Mouse (Mus musculus) embryonic facial prominence, embryonic 12.5 days (tissue): ENCODE data around the gene Gm28043. TPM values are rescaled to one million over a fixed set of nuclear protein-coding genes. Genes with fewer than 3 reads are reported as not detected.

ENCODE experiments used
- ATAC-seq: fragments of 200-750 bp; cut with Nextera tagmentation; 2 replicates; pipeline ENCODE4 v1.8.0; 2017; ENCODE audit not compliant: insufficient number of reproducible peaks, insufficient read depth, low FRiP score, low TSS enrichment
- H3K27ac ChIP-seq: fragments of 300-500 bp; sonication (generic); 2 replicates; pipeline ENCODE4 v1.5.1; 2016; ENCODE audit warnings: mild to moderate bottlenecking
- H3K27me3 ChIP-seq: fragments of 300-500 bp; sonication (generic); 2 replicates; pipeline ENCODE4 v1.6.1; 2016; ENCODE audit warnings: mild to moderate bottlenecking, moderate library complexity
- H3K36me3 ChIP-seq: fragments of 300-500 bp; sonication (generic); 2 replicates; pipeline ENCODE4 v1.6.1; 2016; ENCODE audit warnings: mild to moderate bottlenecking
- H3K4me1 ChIP-seq: fragments of 300-500 bp; sonication (generic); 2 replicates; pipeline ENCODE4 v1.6.1; 2016
- H3K4me2 ChIP-seq: fragments of 300-500 bp; sonication (generic); replicated peaks from 2 replicates; pipeline ENCODE4 v1.6.1; 2016; ENCODE audit warnings: mild to moderate bottlenecking, moderate library complexity
- H3K4me3 ChIP-seq: fragments of 300-500 bp; sonication (generic); 2 replicates; pipeline ENCODE4 v1.5.1; 2016; ENCODE audit warnings: mild to moderate bottlenecking
- H3K9ac ChIP-seq: fragments of 300-500 bp; sonication (generic); 2 replicates; pipeline ENCODE4 v1.6.1; 2016; ENCODE audit warnings: mild to moderate bottlenecking, moderate library complexity
- H3K9me3 ChIP-seq: fragments of 300-500 bp; sonication (generic); 2 replicates; pipeline ENCODE4 v1.6.1; 2016; ENCODE audit warnings: mild to moderate bottlenecking, moderate library complexity
- WGBS: fragments of 180-500 bp; shearing (Covaris S2); methylation state at CpG from one replicate; pipeline ENCODE4 v1.1.7; 2016; 5-methylcytosine and 5-hydroxymethylcytosine counted together
- polyA plus RNA-seq: library from polyadenylated mRNA; unstranded; fragments of >200 nt; fragmentation: Nextera tagmentation; extraction: Ambion mirVana; gene quantifications from 2 replicates; pipeline ENCODE4 v1.2.1, GENCODE M21; 2016

The Gm28043 gene
- polyA plus RNA-seq, 1 experiment from 2014 or later = 4.0 TPM

GRCm38 (mm10) chr17:29683127-29683526 lies 68.5 kb downstream of the Gm28043 start:
- no peak for ATAC-seq
- Histone ChIP-seq H3K36me3 (peaks cover 96% of the 10 kb centered on the region), H3K4me2 (no peak overlapping the region), H3K27ac (no peak overlapping the region), H3K4me3 (no peak overlapping the region), H3K4me1 (no peaks in the 10 kb centered on the region), H3K9me3 (no peaks in the 10 kb centered on the region), H3K9ac (no peak overlapping the region), H3K27me3 (no peaks in the 10 kb centered on the region)
- 80% methylated on average over 2 of the region's 2 CpGs for WGBS

DNA sequence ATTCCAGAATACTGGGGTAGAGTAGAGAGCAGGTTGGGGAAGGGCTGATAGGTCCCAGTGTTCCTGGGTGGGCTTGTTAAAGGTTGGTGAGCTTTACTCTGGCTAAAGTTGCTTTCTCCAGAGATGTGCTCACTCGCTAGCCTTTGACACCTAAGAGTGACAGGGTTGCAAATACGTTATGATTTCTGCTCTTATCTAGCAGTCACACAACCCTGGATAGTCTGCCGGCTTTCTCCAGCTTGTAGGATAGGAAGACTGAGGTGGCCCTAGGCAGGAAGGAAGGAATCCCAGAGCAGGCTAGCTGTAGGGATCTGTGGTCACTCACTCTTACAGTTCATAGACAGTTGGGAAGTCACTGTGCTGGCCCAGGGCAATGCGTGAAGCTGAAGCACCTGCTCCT lies 69.6 kb downstream of the Gm28043 start:
- WGBS = 89% methylated on average over 4 of the region's 4 CpGs
- peaks cover 92% of the 10 kb centered on the region for H3K36me3 ChIP-seq

GRCm38 (mm10) chr17:29686771-29687170 lies 72.1 kb downstream of the Gm28043 start:
- no peaks in the 10 kb centered on the region for H3K27me3 ChIP-seq
- H3K36me3 ChIP-seq = peaks cover 92% of the 10 kb centered on the region
- no peak overlapping the region for H3K4me3 ChIP-seq
- H3K27ac ChIP-seq = no peak overlapping the region
- no peaks in the 10 kb centered on the region for H3K9me3 ChIP-seq
- no peaks in the 10 kb centered on the region for H3K4me1 ChIP-seq
- H3K4me2 ChIP-seq = no peak overlapping the region
- no peak for ATAC-seq
- H3K9ac ChIP-seq = no peak overlapping the region
- WGBS = 90% methylated on average over 5 of the region's 5 CpGs

More for the DNA sequence above, 69.6 kb downstream of the Gm28043 start:
- Histone ChIP-seq H3K9ac (no peak overlapping the region), H3K27me3 (no peaks in the 10 kb centered on the region), H3K4me3 (no peak overlapping the region), H3K4me1 (no peaks in the 10 kb centered on the region), H3K9me3 (no peaks in the 10 kb centered on the region), H3K4me2 (no peak overlapping the region), H3K27ac (no peak overlapping the region)
- no peak for ATAC-seq

GRCm38 (mm10) chr17:29687373-29687772 lies 72.7 kb downstream of the Gm28043 start:
- WGBS = 90% methylated on average over 6 of the region's 6 CpGs
- no peak for ATAC-seq
- H3K4me3 ChIP-seq = no peak overlapping the region
- no peaks in the 10 kb centered on the region for H3K4me1 ChIP-seq
- H3K27ac ChIP-seq = no peak overlapping the region
- no peak overlapping the region for H3K9ac ChIP-seq
- peaks cover 88% of the 10 kb centered on the region for H3K36me3 ChIP-seq
- H3K27me3 ChIP-seq = no peaks in the 10 kb centered on the region
- no peaks in the 10 kb centered on the region for H3K9me3 ChIP-seq
- H3K4me2 ChIP-seq = no peak overlapping the region

DNA sequence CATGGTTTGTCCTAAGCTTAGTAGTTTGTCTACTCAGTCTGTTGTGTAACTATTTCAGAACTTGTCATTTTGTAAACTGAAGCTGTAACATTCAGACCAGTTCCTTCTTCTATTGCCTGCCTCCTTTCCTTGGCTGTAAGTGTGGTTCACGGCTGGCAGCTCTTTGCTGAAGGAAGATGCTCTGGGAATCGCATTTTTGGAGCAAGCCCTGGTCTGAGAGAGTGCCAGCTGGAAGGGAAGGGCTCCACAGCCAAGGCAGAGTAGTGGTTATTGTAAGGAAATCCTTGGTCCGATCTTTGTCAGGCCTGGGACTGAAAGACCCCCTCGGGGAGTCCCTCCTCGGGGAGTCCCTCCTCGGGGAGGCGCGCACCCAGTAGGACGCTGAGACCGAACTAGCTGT lies 73.9 kb downstream of the Gm28043 start:
- ATAC-seq = no peak
- H3K9me3 ChIP-seq = no peaks in the 10 kb centered on the region
- no peak overlapping the region for H3K27ac ChIP-seq
- H3K4me1 ChIP-seq = no peaks in the 10 kb centered on the region
- H3K27me3 ChIP-seq = no peaks in the 10 kb centered on the region
- H3K36me3 ChIP-seq = peaks cover 83% of the 10 kb centered on the region
- 96% methylated on average over 10 of the region's 10 CpGs for WGBS
- no peak overlapping the region for H3K9ac ChIP-seq
- H3K4me3 ChIP-seq = no peak overlapping the region
- no peak overlapping the region for H3K4me2 ChIP-seq

- 83% methylated on average over 6 of the region's 6 CpGs for WGBS
- no peak overlapping the region for H3K27ac ChIP-seq
- H3K9me3 ChIP-seq = no peaks in the 10 kb centered on the region
- H3K27me3 ChIP-seq = no peaks in the 10 kb centered on the region
- no peak overlapping the region for H3K9ac ChIP-seq
- H3K36me3 ChIP-seq = peaks cover 84% of the 10 kb centered on the region
- H3K4me1 ChIP-seq = no peaks in the 10 kb centered on the region
- H3K4me2 ChIP-seq = no peak overlapping the region
- H3K4me3 ChIP-seq = no peak overlapping the region
- ATAC-seq = no peak
Observed at GRCm38 (mm10) chr17:29690257-29690656, 75.6 kb downstream of the Gm28043 start.

DNA sequence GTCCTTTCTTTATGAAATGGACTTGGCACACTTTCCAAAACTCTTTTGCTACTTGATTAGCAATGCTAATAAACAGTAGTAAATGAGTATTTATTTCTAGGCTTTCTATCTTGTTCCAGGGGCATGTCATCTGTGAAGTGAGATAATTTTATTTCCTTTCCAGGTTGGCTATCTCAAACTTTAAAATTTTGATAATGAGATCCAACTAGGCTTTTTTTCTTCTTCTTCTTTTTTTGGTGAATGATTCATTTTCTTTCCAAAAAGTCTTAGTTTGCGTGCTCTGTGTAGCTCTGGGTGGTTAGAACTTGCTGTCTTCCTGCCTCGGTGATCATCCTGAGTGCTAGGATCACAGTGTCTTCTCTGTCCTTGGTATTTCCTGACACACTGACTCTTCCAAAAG lies 78.2 kb downstream of the Gm28043 start:
- peaks cover 78% of the 10 kb centered on the region for H3K36me3 ChIP-seq
- H3K9me3 ChIP-seq = no peaks in the 10 kb centered on the region
- H3K4me1 ChIP-seq = no peaks in the 10 kb centered on the region
- no peak overlapping the region for H3K27ac ChIP-seq
- no peak overlapping the region for H3K4me3 ChIP-seq
- H3K9ac ChIP-seq = no peak overlapping the region
- H3K27me3 ChIP-seq = no peaks in the 10 kb centered on the region
- no peak overlapping the region for H3K4me2 ChIP-seq
- 91% methylated on average over 2 of the region's 2 CpGs for WGBS
- no peak for ATAC-seq

DNA sequence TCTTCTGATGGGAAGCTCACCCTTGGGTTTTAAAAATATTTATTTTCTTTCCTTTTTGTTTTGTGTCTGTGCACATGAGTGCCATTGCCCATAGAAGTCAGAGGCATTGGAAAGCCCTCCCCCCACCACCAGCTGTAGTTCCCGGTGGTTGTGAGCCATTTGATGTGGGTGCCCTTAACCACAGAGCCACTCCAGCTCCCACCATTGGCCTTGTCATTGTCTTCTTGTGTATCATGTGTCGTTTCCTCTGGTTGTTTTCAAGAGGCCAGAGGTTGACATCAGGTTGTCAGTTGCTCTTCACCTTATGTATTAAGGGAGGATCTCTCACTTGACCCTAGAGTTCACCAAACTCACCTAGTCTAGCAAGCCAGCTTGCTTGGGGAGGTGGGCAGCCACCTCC lies 78.9 kb downstream of the Gm28043 start:
- 77% methylated on average over 2 of the region's 2 CpGs for WGBS
- no peak for ATAC-seq
- H3K36me3 ChIP-seq = peaks cover 79% of the 10 kb centered on the region

GRCm38 (mm10) chr17:29694516-29694915 lies 79.8 kb downstream of the Gm28043 start:
- Histone ChIP-seq H3K27ac (no peak overlapping the region), H3K27me3 (no peaks in the 10 kb centered on the region), H3K9me3 (no peaks in the 10 kb centered on the region), H3K4me3 (no peak overlapping the region), H3K9ac (no peak overlapping the region), H3K4me2 (no peak overlapping the region), H3K4me1 (no peaks in the 10 kb centered on the region), H3K36me3 (peaks cover 85% of the 10 kb centered on the region)
- 85% methylated on average over 4 of the region's 4 CpGs for WGBS
- ATAC-seq = no peak

More for the DNA sequence above, 78.9 kb downstream of the Gm28043 start:
- Histone ChIP-seq H3K9me3 (no peaks in the 10 kb centered on the region), H3K4me2 (no peak overlapping the region), H3K27ac (no peak overlapping the region), H3K4me3 (no peak overlapping the region), H3K9ac (no peak overlapping the region), H3K4me1 (no peaks in the 10 kb centered on the region), H3K27me3 (no peaks in the 10 kb centered on the region)

- no peak overlapping the region for H3K9ac ChIP-seq
- ATAC-seq = no peak
- no peak overlapping the region for H3K27ac ChIP-seq
- no peaks in the 10 kb centered on the region for H3K9me3 ChIP-seq
- H3K36me3 ChIP-seq = peaks cover 85% of the 10 kb centered on the region
- H3K27me3 ChIP-seq = no peaks in the 10 kb centered on the region
- H3K4me3 ChIP-seq = no peak overlapping the region
- no peaks in the 10 kb centered on the region for H3K4me1 ChIP-seq
- no peak overlapping the region for H3K4me2 ChIP-seq
- 94% methylated on average over 8 of the region's 8 CpGs for WGBS
Observed at GRCm38 (mm10) chr17:29696940-29697339, 82.3 kb downstream of the Gm28043 start.

DNA sequence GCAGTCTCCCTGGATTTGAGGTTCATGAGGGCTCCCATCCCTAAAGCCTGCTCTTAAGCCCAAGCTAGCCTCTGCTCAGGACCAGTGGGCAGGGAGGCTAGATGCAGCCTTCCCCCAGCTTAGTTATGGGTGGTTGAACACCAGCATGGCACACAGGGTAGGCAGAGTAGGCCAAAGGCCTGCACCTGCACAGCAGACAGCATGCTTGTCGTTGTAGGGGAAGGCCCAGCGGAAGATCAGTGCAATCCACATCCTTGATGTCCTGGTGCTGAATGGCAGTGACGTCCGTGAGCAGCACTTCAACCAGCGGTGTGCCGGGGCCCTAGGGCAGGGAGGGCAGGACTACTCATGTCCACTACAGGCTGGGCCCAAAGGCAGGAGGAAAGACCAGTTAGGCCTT lies 83.7 kb downstream of the Gm28043 start:
- Histone ChIP-seq H3K4me2 (no peak overlapping the region), H3K4me3 (no peak overlapping the region), H3K36me3 (peaks cover 93% of the 10 kb centered on the region), H3K4me1 (no peaks in the 10 kb centered on the region), H3K9me3 (no peaks in the 10 kb centered on the region), H3K27me3 (no peaks in the 10 kb centered on the region), H3K9ac (no peak overlapping the region), H3K27ac (no peak overlapping the region)
- WGBS = 88% methylated on average over 6 of the region's 6 CpGs
- ATAC-seq = no peak

- 90% methylated on average over 7 of the region's 7 CpGs for WGBS
- peaks cover 81% of the 10 kb centered on the region for H3K36me3 ChIP-seq
- no peak overlapping the region for H3K4me3 ChIP-seq
- no peaks in the 10 kb centered on the region for H3K27me3 ChIP-seq
- H3K4me1 ChIP-seq = no peaks in the 10 kb centered on the region
- no peak overlapping the region for H3K4me2 ChIP-seq
- H3K27ac ChIP-seq = no peak overlapping the region
- H3K9ac ChIP-seq = no peak overlapping the region
- no peak for ATAC-seq
- H3K9me3 ChIP-seq = no peaks in the 10 kb centered on the region
Observed at GRCm38 (mm10) chr17:29700573-29700972, 85.9 kb downstream of the Gm28043 start.
